Comparison of ENCODE assay signal across 13 mouse cellular contexts in genomic region chr15:100230655-100231054, GRCm38 (mm10). TPM values are rescaled to one million over a fixed set of nuclear protein-coding genes. Genes with fewer than 3 reads are reported as not detected.
DNase-seq lines count a peak whose midpoint lies in the region; ATAC-seq and TF ChIP-seq lines count a peak whose summit lies in the region.
"Had no signal": no experiment of that assay in that cellular context is flagged by ENCODE, and none has a peak within 500 bp of the region (broad histone marks: within the 10 kb centered on the region; RNA-seq: fewer than 3 reads in every experiment).

No protein-coding gene starts in this region.

- H3K27me3 ChIP-seq in liver, embryonic 12.5 days (replicated peaks) = no peaks in the 10 kb centered on the region
- H3K27me3 ChIP-seq in liver, embryonic 11.5 days (replicated peaks; ENCODE audit: control insufficient read depth, insufficient read depth, low read length) = no peaks in the 10 kb centered on the region
- no peaks in the 10 kb centered on the region for H3K27me3 ChIP-seq in E14TG2a.4 (ENCODE audit: insufficient read depth, low read length)
- no peaks in the 10 kb centered on the region for H3K27me3 ChIP-seq in limb, embryonic 10.5 days (ENCODE audit: low read depth, poor library complexity, severe bottlenecking)
- H3K27me3 ChIP-seq: heart, embryonic 15.5 days; hindbrain, embryonic 15.5 days had no signal

- peaks cover 81% of the 10 kb centered on the region for H3K4me1 ChIP-seq in liver, embryonic 12.5 days
- peaks cover 26% of the 10 kb centered on the region for H3K4me1 ChIP-seq in liver, embryonic 11.5 days (replicated peaks; ENCODE audit: control insufficient read depth, insufficient read depth, low read length)
- H3K4me1 ChIP-seq in E14TG2a.4 (replicated peaks; ENCODE audit: low read depth, low read length) = peaks cover 74% of the 10 kb centered on the region
- peaks cover 17% of the 10 kb centered on the region for H3K4me1 ChIP-seq in limb, embryonic 10.5 days

- peaks cover 37% of the 10 kb centered on the region for H3K36me3 ChIP-seq in liver, embryonic 12.5 days
- peaks cover 24% of the 10 kb centered on the region for H3K36me3 ChIP-seq in liver, embryonic 11.5 days (ENCODE audit: control insufficient read depth, insufficient read depth, low read length)
- H3K36me3 ChIP-seq in E14TG2a.4 (ENCODE audit: insufficient read depth, low read length) = peaks cover 57% of the 10 kb centered on the region
- H3K36me3 ChIP-seq in limb, embryonic 10.5 days = peaks cover 44% of the 10 kb centered on the region

- H3K9me3 ChIP-seq in liver, embryonic 12.5 days (replicated peaks) = 0 out of 2 replicates have a peak, but pooled peaks cover 3% of the 10 kb centered on the region
- H3K9me3 ChIP-seq in liver, embryonic 11.5 days (ENCODE audit: control insufficient read depth, low read length) = no peaks in the 10 kb centered on the region
- no peaks in the 10 kb centered on the region for H3K9me3 ChIP-seq in E14TG2a.4 (ENCODE audit: low read length)
- H3K9me3 ChIP-seq in limb, embryonic 10.5 days (replicated peaks) = no peaks in the 10 kb centered on the region
- H3K9me3 ChIP-seq: heart, embryonic 15.5 days; hindbrain, embryonic 15.5 days had no signal

- no peak overlapping the region for H3K4me3 ChIP-seq in liver, embryonic 12.5 days
- no peak overlapping the region for H3K4me3 ChIP-seq in liver, embryonic 11.5 days (ENCODE audit: low read depth, low read length)
- peak overlapping the region; percentile 88; the same call in 1 of the 2 replicates for H3K4me3 ChIP-seq in E14TG2a.4 (replicated peaks; ENCODE audit: low read length)
- no peak overlapping the region for H3K4me3 ChIP-seq in limb, embryonic 10.5 days
- H3K4me3 ChIP-seq: heart, embryonic 15.5 days; hindbrain, embryonic 15.5 days; left cerebral cortex, adult 2 months had no signal

- H3K4me2 ChIP-seq in liver, embryonic 12.5 days = peak overlapping the region; percentile 76
- H3K4me2 ChIP-seq in liver, embryonic 11.5 days = no peak overlapping the region
- H3K4me2 ChIP-seq: heart, embryonic 15.5 days; hindbrain, embryonic 15.5 days had no signal

- H3K9ac ChIP-seq in liver, embryonic 12.5 days = 0 out of 2 replicates have a peak overlapping the region, but pooled peaks have one; percentile 91
- no peak overlapping the region for H3K9ac ChIP-seq in liver, embryonic 11.5 days (ENCODE audit: low read depth, low read length)
- H3K9ac ChIP-seq: heart, embryonic 15.5 days; hindbrain, embryonic 15.5 days had no signal

- 64% methylated on average over 1 of the region's 1 CpGs for WGBS in liver, embryonic 12.5 days (ENCODE audit: insufficient replicate concordance)
- WGBS in liver, embryonic 11.5 days = 66% methylated on average over 1 of the region's 1 CpGs
- 89% methylated on average over 1 of the region's 1 CpGs for WGBS in limb, embryonic 10.5 days

- 0 out of 2 replicates have a peak overlapping the region, but pooled peaks have one; percentile 27 for H3K27ac ChIP-seq in liver, embryonic 12.5 days
- H3K27ac ChIP-seq in liver, embryonic 11.5 days (ENCODE audit: low read depth, low read length) = no peak overlapping the region
- H3K27ac ChIP-seq in limb, embryonic 10.5 days = no peak overlapping the region
- H3K27ac ChIP-seq: heart, embryonic 15.5 days; hindbrain, embryonic 15.5 days; left cerebral cortex, adult 2 months had no signal

- DNase-seq in liver, embryonic 11.5 days (ENCODE audit: low spot score) = no peak
- DNase-seq in R1 (ENCODE audit: low read depth, low spot score) = peak; percentile 73
- peak; percentile 39 for DNase-seq in naive thymus-derived CD4-positive, alpha-beta T cell, adult 2 months (ENCODE audit: low read depth)
- DNase-seq in urinary bladder, postnatal 10 days (ENCODE audit: low spot score) = no peak
- DNase-seq in limb, embryonic 10.5 days (ENCODE audit: low spot score) = no peak
- DNase-seq: cerebellum, adult 18-20 months; gastrocnemius, postnatal 36 days; lung, adult 18-20 months had no signal

- no peak for ATAC-seq in liver, embryonic 12.5 days
- ATAC-seq in liver, embryonic 11.5 days (replicated peaks; ENCODE audit: low FRiP score) = no peak

- peak; percentile 15 for TF ChIP-seq CTCF in E14TG2a.4 (conservative IDR thresholded peaks at IDR 0.05; ENCODE audit: low read length)

RNA-seq across cellular contexts. Expression of gene Atf1, which starts 3.0 kb away (rescaled TPM):
- 55.0 and 57.6 TPM in 2 replicates for polyA plus RNA-seq in liver, embryonic 12.5 days (2016; fragmentation: Nextera tagmentation; extraction: Ambion mirVana)
- polyA plus RNA-seq in liver, embryonic 11.5 days (2014; fragmentation: Nextera tagmentation; extraction: Ambion mirVana) = 62.9 and 65.3 TPM in 2 replicates
- polyA plus RNA-seq in limb, embryonic 10.5 days (2016; fragmentation: Nextera tagmentation; extraction: Ambion mirVana) = 42.5 and 43.0 TPM in 2 replicates

RNA-seq across cellular contexts. Expression of gene Tmprss12, which starts 50.0 kb away (rescaled TPM):
- not detected in 2 replicates for polyA plus RNA-seq in liver, embryonic 12.5 days (2016; fragmentation: Nextera tagmentation; extraction: Ambion mirVana)
- not detected in 2 replicates for polyA plus RNA-seq in liver, embryonic 11.5 days (2014; fragmentation: Nextera tagmentation; extraction: Ambion mirVana)
- not detected in 2 replicates for polyA plus RNA-seq in limb, embryonic 10.5 days (2016; fragmentation: Nextera tagmentation; extraction: Ambion mirVana)
- polyA plus RNA-seq: heart, embryonic 15.5 days; hindbrain, embryonic 15.5 days had no signal

Comparison
In these comparisons a context has a peak if more than half of its experiments do, and no peak if none do; other contexts are left out.
1. DNase-seq: peak in R1 (single experiment) and naive thymus-derived CD4-positive, alpha-beta T cell, adult 2 months (single experiment); none in liver, embryonic 11.5 days (single experiment), urinary bladder, postnatal 10 days (single experiment) and limb, embryonic 10.5 days (single experiment).